Mouse (Mus musculus) myocyte (in vitro differentiated cells): Measurements from ENCODE around the gene Rpp21. TPM values are rescaled to one million over a fixed set of nuclear protein-coding genes. Genes with fewer than 3 reads are reported as not detected.
A peak's percentile ranks its signal among the peaks of the same experiment; 100 is the strongest.

Experiments
- H3K27me3 ChIP-seq: one replicate; pipeline ENCODE4 v1.6.1; 2011; ENCODE audit not compliant: control insufficient read depth, insufficient read depth, insufficient read length
- H3K36me3 ChIP-seq: one replicate; pipeline ENCODE4 v1.6.1; 2011; ENCODE audit not compliant: control insufficient read depth, insufficient read depth
- H3K4me2 ChIP-seq: one replicate; pipeline ENCODE4 v1.6.1; 2011; ENCODE audit warnings: low read depth, control low read depth
- H3K4me3 ChIP-seq: one replicate; pipeline ENCODE4 v1.5.1; 2011; ENCODE audit warnings: mild to moderate bottlenecking, control low read depth, moderate library complexity
- H3K79me2 ChIP-seq: one replicate; pipeline ENCODE4 v1.6.1; 2011; ENCODE audit not compliant: control insufficient read depth, insufficient read depth
- H3ac ChIP-seq: one replicate; pipeline ENCODE4 v1.6.1; 2011; ENCODE audit not compliant: control insufficient read depth, insufficient read length
- CEBPB ChIP-seq: IDR thresholded peaks from 2 replicates; pipeline ENCODE4 v1.6.1; 2011; ENCODE audit warnings: mild to moderate bottlenecking, moderate library complexity; ENCODE audit not compliant: poor library complexity, insufficient read depth, severe bottlenecking
- E2F4 ChIP-seq: IDR thresholded peaks from one replicate; pipeline ENCODE4 v1.6.1; 2011; ENCODE audit warnings: mild to moderate bottlenecking, control low read depth, moderate library complexity; ENCODE audit not compliant: insufficient read depth
- MAX ChIP-seq: IDR thresholded peaks from one replicate; pipeline ENCODE4 v1.6.1; 2011; ENCODE audit warnings: low read depth, mild to moderate bottlenecking, control low read depth
- MYOD1 ChIP-seq, 3 experiments: IDR thresholded peaks; one replicate each; pipeline ENCODE4 v1.6.1; 2011; ENCODE audit warnings: control low read depth in 2 of 3, low read depth in 2 of 3, mild to moderate bottlenecking in 2 of 3, moderate library complexity in 1 of 3; ENCODE audit not compliant: insufficient read length in 2 of 3, control insufficient read depth in 1 of 3
- MYOG ChIP-seq, 3 experiments: IDR thresholded peaks; one replicate each; pipeline ENCODE4 v1.6.1; 2011; ENCODE audit warnings: control low read depth in 2 of 3, low read depth in 2 of 3, mild to moderate bottlenecking in 2 of 3; ENCODE audit not compliant: insufficient read length in 2 of 3, control insufficient read depth in 1 of 3, insufficient read depth in 1 of 3
- POLR2A ChIP-seq: IDR thresholded peaks from one replicate; pipeline ENCODE4 v1.6.1; 2011; ENCODE audit warnings: low read depth, mild to moderate bottlenecking, control low read depth, moderate library complexity; ENCODE audit not compliant: insufficient read length
- POLR2AphosphoS2 ChIP-seq: IDR thresholded peaks from one replicate; pipeline ENCODE4 v1.6.1; 2011; ENCODE audit warnings: low read depth, control low read depth; ENCODE audit not compliant: insufficient read length
- REST ChIP-seq: IDR thresholded peaks from one replicate; pipeline ENCODE4 v1.6.1; 2011; ENCODE audit warnings: mild to moderate bottlenecking, control low read depth, moderate library complexity; ENCODE audit not compliant: insufficient read depth, insufficient read length
- SRF ChIP-seq: IDR thresholded peaks from one replicate; pipeline ENCODE4 v1.6.1; 2011; ENCODE audit warnings: low read depth; ENCODE audit not compliant: control insufficient read depth, insufficient read length
- TCF12 ChIP-seq: IDR thresholded peaks from one replicate; pipeline ENCODE4 v1.6.1; 2011; ENCODE audit warnings: mild to moderate bottlenecking, control low read depth; ENCODE audit not compliant: poor library complexity, insufficient read depth, severe bottlenecking
- TCF3 ChIP-seq: IDR thresholded peaks from one replicate; pipeline ENCODE4 v1.6.1; 2011; ENCODE audit warnings: low read depth, control low read depth; ENCODE audit not compliant: insufficient read length
- USF1 ChIP-seq: IDR thresholded peaks from one replicate; pipeline ENCODE4 v1.6.1; 2011; ENCODE audit warnings: low read depth, mild to moderate bottlenecking, control low read depth, moderate library complexity
- polyA plus RNA-seq: library from polyadenylated mRNA; unstranded; fragments of >200 nt; fragmentation: generic; extraction: Trizol; gene quantifications from one replicate; pipeline ENCODE4 v1.2.1, GENCODE M21; 2012; ENCODE audit warnings: missing spikeins

Gene Rpp21
- polyA plus RNA-seq, 1 experiment, result 59.2 TPM

- H3K4me3 ChIP-seq, result no peak overlapping the region
- H3ac ChIP-seq, result no peak overlapping the region
- no peaks in the 10 kb centered on the region for H3K79me2 ChIP-seq
- H3K36me3 ChIP-seq, result peaks cover 6% of the 10 kb centered on the region
- no peak overlapping the region for H3K4me2 ChIP-seq
- H3K27me3 ChIP-seq, result no peaks in the 10 kb centered on the region
- TF ChIP-seq REST, result no peak
- TF ChIP-seq POLR2A, result no peak
- no peak for TF ChIP-seq MYOD1 (IDR thresholded peaks at IDR 0.05; ENCODE audit: control insufficient read depth in 1 of 3, insufficient read length in 2 of 3, low read depth in 2 of 3)
- TF ChIP-seq MAX, result no peak
- TF ChIP-seq E2F4, result no peak
- no peak for TF ChIP-seq MYOG (IDR thresholded peaks at IDR 0.05; ENCODE audit: control insufficient read depth in 1 of 3, insufficient read depth in 1 of 3, insufficient read length in 2 of 3, low read depth in 2 of 3)
- TF ChIP-seq USF1, result no peak
- no peak for TF ChIP-seq POLR2AphosphoS2
- TF ChIP-seq TCF3, result no peak
- TF ChIP-seq SRF, result no peak
- TF ChIP-seq TCF12, result no peak
- TF ChIP-seq CEBPB, result no peak
Measured at GRCm38 (mm10) chr17:36264273-36264925, 6.5 kb upstream of the Rpp21 start.

DNA sequence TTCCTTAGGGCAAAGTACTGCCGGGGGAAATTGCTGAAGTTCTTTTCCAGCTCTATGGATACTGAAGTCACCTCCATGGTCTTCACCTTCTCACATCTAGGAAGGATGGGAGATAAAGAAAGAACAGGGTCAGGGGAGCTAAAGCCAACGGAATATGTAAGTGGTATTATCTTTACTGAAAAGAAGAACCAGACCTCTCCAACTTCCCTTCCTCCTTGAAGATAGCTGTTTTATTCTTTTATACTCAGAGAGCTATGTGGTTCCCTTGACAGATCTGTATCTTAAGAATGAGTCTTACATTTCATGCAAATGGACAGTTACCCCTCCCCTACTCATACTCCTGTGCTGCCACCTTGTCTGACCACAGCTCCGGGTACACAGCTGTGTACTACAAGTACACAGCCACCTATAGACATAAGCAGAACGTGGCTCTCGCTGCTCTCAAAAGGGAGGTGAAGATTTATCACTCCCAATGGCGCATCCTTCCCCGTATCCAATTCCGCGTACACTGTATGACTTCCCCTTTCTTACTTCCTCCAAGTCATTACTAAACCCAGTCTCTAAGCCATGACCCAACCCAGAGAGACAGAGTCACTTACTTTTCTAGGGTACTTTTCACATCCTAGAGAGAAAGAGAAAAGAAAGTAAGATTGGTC, 3.8 kb upstream of the Rpp21 start:
- no peak overlapping the region for H3K4me2 ChIP-seq
- H3K4me3 ChIP-seq, result no peak overlapping the region
- H3K79me2 ChIP-seq, result no peaks in the 10 kb centered on the region
- H3K36me3 ChIP-seq, result peaks cover 6% of the 10 kb centered on the region
- TF ChIP-seq REST (no peak), TCF12 (no peak), E2F4 (no peak), SRF (no peak), MYOD1 (IDR thresholded peaks at IDR 0.05; ENCODE audit: control insufficient read depth in 1 of 3, insufficient read length in 2 of 3, low read depth in 2 of 3) (no peak), USF1 (no peak), MYOG (IDR thresholded peaks at IDR 0.05; ENCODE audit: control insufficient read depth in 1 of 3, insufficient read depth in 1 of 3, insufficient read length in 2 of 3, low read depth in 2 of 3) (no peak), TCF3 (no peak), MAX (no peak), CEBPB (no peak), POLR2A (no peak), POLR2AphosphoS2 (no peak)
- no peaks in the 10 kb centered on the region for H3K27me3 ChIP-seq
- H3ac ChIP-seq, result no peak overlapping the region

GRCm38 (mm10) chr17:36257241-36257947, 475 bp downstream of the Rpp21 start:
- Histone ChIP-seq H3K27me3 (no peaks in the 10 kb centered on the region), H3K36me3 (no peaks in the 10 kb centered on the region), H3K79me2 (no peaks in the 10 kb centered on the region), H3K4me3 (peak overlapping the region; percentile 46), H3K4me2 (peak overlapping the region; percentile 69), H3ac (peak overlapping the region; percentile 25)
- no peak for TF ChIP-seq SRF
- no peak for TF ChIP-seq CEBPB
- peak; percentile 86 for TF ChIP-seq POLR2AphosphoS2
- TF ChIP-seq E2F4, result no peak
- peak; percentile 57 for TF ChIP-seq POLR2A
- TF ChIP-seq MYOG (IDR thresholded peaks at IDR 0.05; ENCODE audit: control insufficient read depth in 1 of 3, insufficient read depth in 1 of 3, insufficient read length in 2 of 3, low read depth in 2 of 3), result no peak
- no peak for TF ChIP-seq TCF12
- TF ChIP-seq MAX, result no peak
- TF ChIP-seq MYOD1 (IDR thresholded peaks at IDR 0.05; ENCODE audit: control insufficient read depth in 1 of 3, insufficient read length in 2 of 3, low read depth in 2 of 3), result no peak
- no peak for TF ChIP-seq TCF3
- TF ChIP-seq USF1, result no peak

DNA sequence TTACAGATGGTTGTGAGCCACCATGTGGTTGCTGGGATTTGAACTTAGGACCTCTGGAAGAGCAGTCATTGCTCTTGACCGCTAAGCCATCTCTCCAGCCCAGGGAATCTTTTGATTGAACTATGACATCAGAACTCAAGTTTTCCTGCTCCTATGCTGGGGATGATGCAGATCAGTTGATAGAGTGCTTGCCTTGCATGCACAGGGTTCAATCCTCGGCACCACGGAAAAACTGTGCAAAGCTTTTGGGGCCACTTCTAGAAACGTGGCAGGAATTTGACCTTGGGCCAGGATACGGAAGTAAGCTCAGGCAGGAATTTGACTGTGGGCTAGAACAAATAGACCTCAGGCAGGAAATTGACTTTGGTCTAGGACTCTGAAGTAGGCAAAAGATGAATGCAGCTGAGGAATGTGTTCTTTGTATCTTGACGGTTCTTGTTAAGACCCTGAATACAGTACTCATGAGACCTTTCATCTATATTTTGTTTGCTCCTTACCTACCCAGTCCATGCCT, 4.7 kb downstream of the Rpp21 start:
- Histone ChIP-seq H3K4me3 (no peak overlapping the region), H3K36me3 (no peaks in the 10 kb centered on the region), H3K4me2 (no peak overlapping the region), H3ac (no peak overlapping the region), H3K27me3 (peaks cover 5% of the 10 kb centered on the region), H3K79me2 (no peaks in the 10 kb centered on the region)
- no peak for TF ChIP-seq POLR2A
- no peak for TF ChIP-seq E2F4
- no peak for TF ChIP-seq MYOG (IDR thresholded peaks at IDR 0.05; ENCODE audit: control insufficient read depth in 1 of 3, insufficient read depth in 1 of 3, insufficient read length in 2 of 3, low read depth in 2 of 3)
- no peak for TF ChIP-seq USF1
- no peak for TF ChIP-seq MAX
- TF ChIP-seq SRF, result no peak
- no peak for TF ChIP-seq POLR2AphosphoS2
- no peak for TF ChIP-seq MYOD1 (IDR thresholded peaks at IDR 0.05; ENCODE audit: control insufficient read depth in 1 of 3, insufficient read length in 2 of 3, low read depth in 2 of 3)
- no peak for TF ChIP-seq TCF12
- TF ChIP-seq TCF3, result no peak
- no peak for TF ChIP-seq CEBPB
- TF ChIP-seq REST, result no peak
